Mouse (Mus musculus) CH12.LX (cell line): ENCODE results near the gene Pklr.

Experiments used
- CTCF ChIP-seq, 2 experiments: IDR thresholded peaks in 1 of 2; conservative IDR thresholded peaks in 1 of 2; 2 replicates each; pipeline ENCODE4 v1.5.1; 2011 to 2012; ENCODE audit warnings: low read depth in 2 of 2, low read length in 2 of 2, improper control_type of control experiment in 1 of 2, inconsistent platforms in 1 of 2, mild to moderate bottlenecking in 1 of 2, moderate library complexity in 1 of 2
- E2F4 ChIP-seq: IDR thresholded peaks from 2 replicates; pipeline ENCODE4 v1.6.1; 2011; ENCODE audit warnings: low read depth, low read length, improper control_type of control experiment; ENCODE audit not compliant: insufficient replicate concordance
- ELF1 ChIP-seq: IDR thresholded peaks from 2 replicates; pipeline ENCODE4 v1.6.1; 2014; ENCODE audit warnings: low read depth, mild to moderate bottlenecking, inconsistent platforms, low read length, improper control_type of control experiment
- EP300 ChIP-seq: IDR thresholded peaks from 2 replicates; pipeline ENCODE4 v1.6.1; 2011; ENCODE audit warnings: low read length, improper control_type of control experiment
- ETS1 ChIP-seq: conservative IDR thresholded peaks from 2 replicates; pipeline ENCODE4 v1.6.1; 2012; ENCODE audit warnings: low read depth, mild to moderate bottlenecking, inconsistent platforms, low read length, improper control_type of control experiment, moderate library complexity
- HCFC1 ChIP-seq: IDR thresholded peaks from 2 replicates; pipeline ENCODE4 v1.6.1; 2012; ENCODE audit warnings: low read depth, mild to moderate bottlenecking, inconsistent platforms, low read length, improper control_type of control experiment
- IRF4 ChIP-seq: IDR thresholded peaks from 2 replicates; pipeline ENCODE4 v1.6.1; 2014; ENCODE audit warnings: low read depth, mild to moderate bottlenecking, inconsistent platforms, low read length, improper control_type of control experiment
- MYC ChIP-seq: IDR thresholded peaks from 2 replicates; pipeline ENCODE4 v1.6.1; 2011; ENCODE audit warnings: low read depth, mild to moderate bottlenecking, improper control_type of control experiment, low read length
- POLR2A ChIP-seq: IDR thresholded peaks from 2 replicates; pipeline ENCODE4 v1.6.1; 2011; ENCODE audit warnings: low read depth, mild to moderate bottlenecking, improper control_type of control experiment, low read length
- RAD21 ChIP-seq: IDR thresholded peaks from 2 replicates; pipeline ENCODE4 v1.6.1; 2011; ENCODE audit warnings: low read depth, mild to moderate bottlenecking, low read length, improper control_type of control experiment, moderate library complexity
- SIN3A ChIP-seq: IDR thresholded peaks from 2 replicates; pipeline ENCODE4 v1.6.1; 2012; ENCODE audit warnings: low read length, improper control_type of control experiment, inconsistent platforms
- USF1 ChIP-seq: IDR thresholded peaks from 2 replicates; pipeline ENCODE4 v1.6.1; 2014; ENCODE audit warnings: low read depth, mild to moderate bottlenecking, inconsistent platforms, low read length, improper control_type of control experiment
- ZC3H11A ChIP-seq: IDR thresholded peaks from 2 replicates; pipeline ENCODE4 v1.6.1; 2012; ENCODE audit warnings: low read depth, mild to moderate bottlenecking, inconsistent platforms, low read length, improper control_type of control experiment
- ZKSCAN1 ChIP-seq: IDR thresholded peaks from 2 replicates; pipeline ENCODE4 v1.6.1; 2012; ENCODE audit warnings: low read depth, inconsistent platforms, low read length, improper control_type of control experiment, borderline replicate concordance

GRCm38 (mm10) chr3:89158651-89159050, 22.7 kb downstream of the Pklr start:
- no peak for TF ChIP-seq CTCF (conservative IDR thresholded peaks at IDR 0.05 in 1 of 2, IDR thresholded peaks at IDR 0.05 in 1 of 2; ENCODE audit: low read depth in 2 of 2, low read length in 2 of 2)
- no peak for TF ChIP-seq POLR2A
- no peak for TF ChIP-seq EP300
- TF ChIP-seq HCFC1, result no peak
- no peak for TF ChIP-seq RAD21
- no peak for TF ChIP-seq USF1
- no peak for TF ChIP-seq ETS1
- TF ChIP-seq ZKSCAN1, result no peak
- TF ChIP-seq SIN3A, result no peak
- no peak for TF ChIP-seq IRF4
- no peak for TF ChIP-seq ZC3H11A
- no peak for TF ChIP-seq MYC
- TF ChIP-seq ELF1, result no peak
- no peak for TF ChIP-seq E2F4
